Mouse (Mus musculus) c-Kit-positive CD71-positive TER-119-positive erythroid progenitor cells, embryonic 14.5 days (primary cell): ENCODE measurements at regions not wholly inside any gene's neighbourhood (a gene's known extent, or its start where the extent isn't known, plus 50 kb on each side); places are given as distances from the start of the nearest gene placed in this dataset.

Experiments used
- DNase-seq: peaks from one replicate; pipeline ENCODE4 v3.0.0-alpha.2; 2013; ENCODE audit warnings: low spot score

DNA sequence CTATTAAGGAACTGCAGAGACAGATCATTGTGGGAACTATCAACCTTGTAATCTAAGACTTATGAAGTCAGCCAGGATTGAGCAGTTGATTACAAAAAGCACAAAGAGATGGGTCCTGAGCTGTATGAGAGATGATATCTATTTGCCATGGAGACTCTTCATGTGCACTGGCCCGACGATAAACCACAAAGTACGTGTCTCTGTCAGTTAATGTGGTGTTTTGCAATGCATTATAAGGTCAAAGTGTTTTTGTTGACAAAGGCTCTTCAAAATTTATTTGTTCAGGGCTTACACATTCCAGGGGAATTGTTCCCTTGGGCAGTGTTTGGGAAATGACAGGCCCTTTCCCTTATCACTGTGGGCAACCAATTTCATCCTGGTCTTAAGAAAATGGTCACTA is 65.7 kb upstream of the Thpo start:
- no peak for DNase-seq

DNA sequence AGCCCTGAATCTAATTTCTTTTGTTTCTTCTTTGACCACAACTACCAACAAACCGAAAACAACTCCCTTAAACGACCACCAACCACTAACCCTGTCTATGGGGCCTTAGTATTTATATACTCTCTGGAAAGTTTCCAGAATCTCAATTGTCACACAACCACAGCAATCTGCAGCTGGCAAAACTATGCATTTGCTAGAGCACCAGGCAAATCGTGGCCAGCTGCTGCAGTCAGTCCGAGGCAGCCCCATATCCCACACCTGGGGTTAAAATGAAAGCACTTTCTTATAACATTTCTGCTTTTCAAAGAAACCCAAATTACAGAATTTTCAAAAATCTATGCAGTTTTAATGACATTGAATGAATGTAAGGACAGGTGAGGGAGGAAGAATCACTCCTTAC is 63.8 kb upstream of the Thpo start:
- DNase-seq = no peak

DNA sequence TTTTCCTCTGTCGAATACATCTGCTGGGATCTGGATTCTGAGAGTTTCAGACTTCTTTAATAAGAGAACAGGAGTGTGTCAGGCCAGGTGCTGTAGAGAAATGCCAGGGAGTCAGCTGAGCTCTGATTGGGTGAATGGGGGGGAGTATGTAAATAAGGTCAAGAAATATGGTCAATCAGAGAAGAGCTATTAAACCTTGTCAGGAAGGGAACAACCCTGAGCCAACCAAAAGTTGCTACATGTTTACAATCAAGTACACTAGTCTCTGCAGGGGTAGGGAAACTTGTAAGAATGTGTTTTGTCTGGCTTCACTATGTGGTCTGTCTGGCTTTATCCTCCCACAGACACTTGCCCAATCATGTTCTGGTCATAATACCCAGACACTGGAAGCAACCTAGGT is 60.4 kb upstream of the Thpo start:
- no peak for DNase-seq
